Mouse (Mus musculus): ENCODE measurements around the gene Arhgap18. TPM values are rescaled to one million over a fixed set of nuclear protein-coding genes. Genes with fewer than 3 reads are reported as not detected.

Gene Arhgap18
- 15.0 TPM for polyA plus RNA-seq (2014; fragmentation: Illumina TruSeq; extraction: RNeasy Lipid Tissue Mini Kit (QIAGEN cat#74804); ENCODE audit: insufficient read depth, low read depth, low replicate concordance)

DNA sequence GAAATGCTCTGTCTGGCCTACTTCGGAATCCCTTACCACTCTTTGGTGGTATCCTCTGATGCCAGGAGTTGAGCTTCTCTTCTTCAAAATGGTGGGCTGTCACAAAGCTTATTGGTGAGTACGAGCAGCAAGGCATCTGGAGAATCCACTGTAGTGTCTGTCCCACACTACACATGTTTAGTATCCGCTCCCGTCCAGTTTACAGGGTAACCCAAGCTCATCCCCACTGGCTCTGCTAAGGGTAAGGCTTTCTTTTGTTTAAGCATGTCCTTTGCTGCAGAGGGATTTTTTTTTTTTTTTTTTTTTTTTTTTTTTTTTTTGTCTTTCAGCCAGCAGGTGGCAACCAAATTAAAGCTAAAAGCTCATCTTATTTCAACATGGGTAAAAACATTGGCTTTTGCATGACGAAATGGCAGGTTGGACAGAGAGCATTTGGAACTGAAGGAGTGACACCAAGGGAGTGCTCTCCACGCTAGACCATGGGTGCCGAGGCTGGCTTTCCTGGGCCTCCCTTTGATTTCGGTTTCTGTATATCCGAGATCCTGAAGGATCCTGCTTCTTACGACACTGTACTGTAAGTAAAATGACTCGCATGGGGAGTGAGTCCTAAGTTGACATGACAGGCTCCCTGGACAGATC lies at the start of gene Arhgap18:
Gene Arhgap18, plus strand, starts transcription at position 493 of the 639 bp plus-strand sequence.

All from lung, adult 10 weeks (tissue).